Mouse (Mus musculus) myocyte (in vitro differentiated cells): ENCODE measurements at regions not wholly inside any gene's neighbourhood (a gene's known extent, or its start where the extent isn't known, plus 50 kb on each side); places are given as distances from the start of the nearest gene placed in this dataset.

Experiments
- CEBPB ChIP-seq: IDR thresholded peaks from 2 replicates; pipeline ENCODE4 v1.6.1; 2011; ENCODE audit warnings: mild to moderate bottlenecking, moderate library complexity; ENCODE audit not compliant: poor library complexity, insufficient read depth, severe bottlenecking
- MYOD1 ChIP-seq, 3 experiments: IDR thresholded peaks; one replicate each; pipeline ENCODE4 v1.6.1; 2011; ENCODE audit warnings: control low read depth in 2 of 3, low read depth in 2 of 3, mild to moderate bottlenecking in 2 of 3, moderate library complexity in 1 of 3; ENCODE audit not compliant: insufficient read length in 2 of 3, control insufficient read depth in 1 of 3
- MYOG ChIP-seq, 3 experiments: IDR thresholded peaks; one replicate each; pipeline ENCODE4 v1.6.1; 2011; ENCODE audit warnings: control low read depth in 2 of 3, low read depth in 2 of 3, mild to moderate bottlenecking in 2 of 3; ENCODE audit not compliant: insufficient read length in 2 of 3, control insufficient read depth in 1 of 3, insufficient read depth in 1 of 3
- POLR2A ChIP-seq: IDR thresholded peaks from one replicate; pipeline ENCODE4 v1.6.1; 2011; ENCODE audit warnings: low read depth, mild to moderate bottlenecking, control low read depth, moderate library complexity; ENCODE audit not compliant: insufficient read length
- POLR2AphosphoS2 ChIP-seq: IDR thresholded peaks from one replicate; pipeline ENCODE4 v1.6.1; 2011; ENCODE audit warnings: low read depth, control low read depth; ENCODE audit not compliant: insufficient read length
- SRF ChIP-seq: IDR thresholded peaks from one replicate; pipeline ENCODE4 v1.6.1; 2011; ENCODE audit warnings: low read depth; ENCODE audit not compliant: control insufficient read depth, insufficient read length
- USF1 ChIP-seq: IDR thresholded peaks from one replicate; pipeline ENCODE4 v1.6.1; 2011; ENCODE audit warnings: low read depth, mild to moderate bottlenecking, control low read depth, moderate library complexity

GRCm38 (mm10) chr4:46276851-46277581, 66.4 kb upstream of the Foxe1 start:
- TF ChIP-seq POLR2A = no peak
- no peak for TF ChIP-seq SRF
- TF ChIP-seq CEBPB = no peak
- no peak for TF ChIP-seq MYOG (IDR thresholded peaks at IDR 0.05; ENCODE audit: control insufficient read depth in 1 of 3, insufficient read depth in 1 of 3, insufficient read length in 2 of 3, low read depth in 2 of 3)
- no peak for TF ChIP-seq POLR2AphosphoS2
- TF ChIP-seq MYOD1 (IDR thresholded peaks at IDR 0.05; ENCODE audit: control insufficient read depth in 1 of 3, insufficient read length in 2 of 3, low read depth in 2 of 3) = no peak
- no peak for TF ChIP-seq USF1
